Mouse (Mus musculus) frontal cortex, postnatal 36 days (tissue): ENCODE data around the gene Rpl23.
A peak's percentile ranks its signal among the peaks of the same experiment; 100 is the strongest.

ENCODE experiments used
- DNase-seq, 2 experiments: peaks; one replicate each; pipeline ENCODE4 v3.0.0; 2022; ENCODE audit warnings: low spot score in 2 of 2

The Rpl23 gene

DNA sequence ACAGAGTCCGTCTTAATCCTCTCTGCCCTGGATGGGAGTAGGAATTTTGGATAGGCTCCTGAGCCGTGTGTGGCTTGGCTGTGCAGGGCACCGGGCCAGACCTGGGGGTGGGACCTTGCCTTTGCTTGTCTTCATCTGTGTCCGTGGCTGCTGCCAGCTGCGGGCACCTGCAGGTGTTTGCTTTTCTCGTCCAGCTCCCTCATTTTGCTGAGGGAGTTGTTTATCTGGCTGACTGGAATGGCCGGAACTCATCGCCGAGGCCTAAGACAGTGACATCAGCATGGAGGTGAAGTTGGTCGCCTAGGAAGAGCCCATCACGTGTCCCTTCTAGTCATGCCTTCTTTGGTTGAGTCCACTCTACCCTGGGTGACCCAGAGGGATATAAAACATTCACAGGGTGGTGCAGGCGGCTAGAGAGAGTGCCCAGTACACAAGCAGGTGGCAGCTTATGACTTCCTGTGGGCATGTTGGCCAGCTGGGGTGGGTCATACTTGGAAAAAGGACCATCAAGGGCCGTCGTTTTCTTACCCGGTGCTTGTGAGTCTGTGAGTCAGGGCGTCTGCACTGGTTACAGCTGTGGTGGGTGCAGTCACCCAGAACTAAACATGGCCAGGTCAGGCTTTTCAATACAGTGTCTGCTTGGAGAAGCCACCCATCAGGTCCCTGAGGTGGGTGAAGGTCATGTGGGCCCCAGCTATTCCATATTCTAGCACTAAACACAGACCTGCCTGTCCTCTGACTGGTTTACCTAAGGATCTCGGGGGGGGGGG, 31.7 kb upstream of the Rpl23 start:
- no peak for DNase-seq

DNA sequence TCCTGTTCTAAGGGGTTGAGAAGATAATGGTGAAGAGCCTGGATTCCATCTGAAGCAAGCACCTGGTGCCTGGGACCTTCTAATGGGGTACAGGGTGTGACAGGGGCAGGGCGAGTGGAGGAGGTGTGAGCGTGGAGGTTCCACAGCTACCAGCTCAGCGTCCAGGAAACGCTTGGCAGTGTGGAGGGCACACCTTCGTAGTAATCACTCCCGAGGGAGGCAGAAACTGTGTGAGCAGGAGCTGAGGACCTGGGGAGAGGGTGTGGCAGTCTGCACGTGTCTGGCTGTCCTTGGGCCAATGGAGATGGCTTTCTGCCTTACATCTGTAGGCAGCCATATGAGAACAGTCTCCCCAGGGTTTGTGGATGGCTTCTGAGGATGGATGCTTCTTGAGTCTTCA, 30.8 kb upstream of the Rpl23 start:
- no peak for DNase-seq

DNA sequence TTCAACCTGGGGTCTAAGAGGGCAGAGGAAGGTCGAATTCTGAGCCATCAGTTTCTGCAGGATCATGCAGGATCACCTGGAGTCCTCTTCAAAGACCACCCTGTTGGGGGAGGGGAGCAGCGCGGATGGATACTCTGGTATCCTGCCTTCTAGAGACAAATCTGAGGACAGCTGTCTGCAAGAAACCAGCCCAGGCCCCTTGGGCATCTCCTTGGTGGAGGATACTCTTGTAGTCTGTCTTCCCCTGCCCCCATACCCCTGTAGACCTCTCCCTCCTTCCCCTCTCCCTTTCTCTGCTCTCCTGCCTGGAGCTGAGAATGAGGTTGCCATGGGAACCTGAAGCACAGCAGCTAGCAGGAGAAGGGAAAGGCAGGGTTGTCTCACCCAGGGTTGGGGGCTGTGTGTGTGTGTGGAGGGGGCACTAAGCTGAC, 30.3 kb upstream of the Rpl23 start:
- no peak for DNase-seq

- no peak for DNase-seq
These were observed 29.5 kb upstream of the Rpl23 start for GRCm38 (mm10) chr11:97811569-97812362.

- DNase-seq: no peak
These were observed 28.7 kb upstream of the Rpl23 start for GRCm38 (mm10) chr11:97810970-97811369.

DNA sequence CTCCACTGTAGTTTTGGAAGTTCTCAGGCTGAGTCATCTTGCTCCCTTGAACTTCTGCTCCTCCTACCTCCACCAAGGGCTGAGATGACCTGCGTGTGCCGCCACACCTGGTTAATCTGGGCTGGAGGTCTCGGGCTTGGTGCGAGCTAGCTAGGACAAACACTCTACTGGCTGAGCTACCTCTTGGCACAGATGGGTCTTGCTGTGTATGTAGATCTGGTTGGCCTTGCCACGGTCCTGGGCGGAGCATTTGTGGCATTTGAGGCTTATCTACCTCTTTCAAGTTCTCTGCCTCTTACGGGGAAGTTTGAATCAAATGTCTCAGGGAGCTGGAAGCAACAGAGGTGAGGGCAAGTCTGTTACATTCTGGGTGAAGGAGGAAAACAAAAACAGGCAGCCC, 28.1 kb upstream of the Rpl23 start:
- DNase-seq: no peak

DNA sequence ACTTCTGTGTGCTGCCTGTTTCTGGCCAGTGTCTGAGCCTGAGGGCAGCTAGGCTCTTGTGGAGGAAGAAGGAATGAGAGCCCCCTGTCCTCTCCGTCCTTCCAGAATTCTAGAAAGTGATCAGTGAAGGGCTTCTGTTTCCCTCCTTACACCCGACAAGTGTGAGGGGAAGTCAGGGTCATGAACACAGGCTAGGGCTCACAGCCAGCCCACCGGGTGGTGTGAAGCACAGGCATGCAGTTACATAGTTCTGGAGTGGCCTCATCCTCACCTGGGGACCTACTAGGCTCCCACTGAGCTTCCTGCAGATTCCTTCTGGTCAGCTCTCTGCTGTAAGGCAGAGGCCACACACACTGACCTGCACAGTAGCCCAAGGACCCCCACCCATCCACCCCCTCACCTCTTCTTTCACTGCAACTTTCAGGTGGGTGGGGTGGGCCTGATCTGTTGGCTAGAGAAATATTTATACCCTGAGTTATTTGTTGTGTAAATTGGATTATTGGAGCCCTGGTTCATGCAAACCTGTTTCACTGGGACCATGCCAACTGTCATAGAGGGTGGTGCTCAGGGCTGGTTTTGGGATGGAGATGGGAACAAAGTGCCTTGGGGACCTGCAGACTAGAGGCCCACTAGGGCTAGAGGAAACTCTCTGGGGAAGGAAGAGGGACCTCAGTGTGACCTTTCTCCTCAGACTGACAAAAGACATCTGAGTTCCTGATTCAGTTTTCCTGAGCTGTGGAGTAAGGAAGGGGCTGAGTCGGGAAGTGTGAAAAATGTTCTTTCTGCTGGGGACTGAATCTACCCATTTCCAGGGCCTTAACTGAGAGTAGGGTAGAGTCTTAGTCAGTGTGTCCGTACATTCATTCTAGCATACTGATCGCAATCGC, 27.2 kb upstream of the Rpl23 start:
- DNase-seq: no peak

- no peak for DNase-seq
These were observed 26.5 kb upstream of the Rpl23 start for GRCm38 (mm10) chr11:97808621-97809234.

DNA sequence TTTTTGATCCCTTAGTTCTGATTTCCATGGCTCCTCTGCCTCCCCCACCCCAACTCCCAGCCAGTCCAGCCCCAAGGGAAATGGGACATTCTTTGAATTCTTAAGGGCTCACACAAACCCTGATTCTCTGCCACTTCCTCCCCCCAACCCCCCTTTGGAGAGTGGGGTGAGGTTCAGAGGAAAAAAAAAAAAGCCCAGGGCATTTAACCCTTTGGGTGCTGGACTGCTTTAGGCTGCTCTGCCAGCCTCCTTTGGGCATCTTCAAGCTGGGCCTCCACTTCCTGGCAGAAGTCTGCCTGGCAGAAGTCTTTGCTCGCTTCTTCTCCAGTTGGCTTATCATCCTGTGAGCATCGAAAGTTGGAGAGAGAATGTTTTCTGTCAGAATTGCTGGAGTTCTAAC, 25.9 kb upstream of the Rpl23 start:
- DNase-seq: peak in 1 of 2 experiments; percentile 4

DNA sequence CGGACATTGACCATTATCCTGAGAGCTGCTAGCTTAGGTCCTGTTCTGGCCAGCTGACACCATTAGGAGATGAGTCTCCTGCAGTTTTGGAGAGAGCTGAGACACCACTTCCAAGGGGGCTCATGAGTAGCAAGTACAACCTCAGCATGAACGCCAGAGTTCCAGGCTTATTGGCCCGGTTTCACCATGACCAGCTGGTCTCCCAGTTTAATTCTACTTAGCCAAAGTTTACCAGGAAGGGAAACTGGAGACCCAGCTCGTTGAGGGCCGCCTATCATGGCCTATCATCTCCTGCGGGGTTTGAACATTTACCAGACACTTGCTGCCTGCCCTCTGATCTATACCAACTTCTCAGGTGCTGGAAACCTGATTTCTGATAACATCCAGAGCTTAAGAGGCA, 25.4 kb upstream of the Rpl23 start:
- no peak for DNase-seq

DNA sequence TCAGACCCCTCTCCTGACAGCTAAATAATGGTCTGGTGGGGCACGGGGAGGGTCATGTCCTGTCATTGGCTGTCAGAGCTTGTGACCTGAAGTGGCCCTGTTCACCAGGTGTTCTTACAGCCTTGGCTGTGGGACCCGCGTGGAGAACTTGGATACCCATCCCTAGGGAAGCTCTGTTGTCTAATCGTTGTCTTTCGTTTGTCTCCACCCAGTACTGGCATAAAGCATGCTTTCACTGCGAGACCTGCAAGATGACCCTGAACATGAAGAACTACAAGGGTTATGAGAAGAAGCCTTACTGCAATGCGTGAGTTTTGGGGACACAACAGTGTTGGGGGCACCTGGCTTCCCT, 24.4 kb upstream of the Rpl23 start:
- no peak for DNase-seq

DNA sequence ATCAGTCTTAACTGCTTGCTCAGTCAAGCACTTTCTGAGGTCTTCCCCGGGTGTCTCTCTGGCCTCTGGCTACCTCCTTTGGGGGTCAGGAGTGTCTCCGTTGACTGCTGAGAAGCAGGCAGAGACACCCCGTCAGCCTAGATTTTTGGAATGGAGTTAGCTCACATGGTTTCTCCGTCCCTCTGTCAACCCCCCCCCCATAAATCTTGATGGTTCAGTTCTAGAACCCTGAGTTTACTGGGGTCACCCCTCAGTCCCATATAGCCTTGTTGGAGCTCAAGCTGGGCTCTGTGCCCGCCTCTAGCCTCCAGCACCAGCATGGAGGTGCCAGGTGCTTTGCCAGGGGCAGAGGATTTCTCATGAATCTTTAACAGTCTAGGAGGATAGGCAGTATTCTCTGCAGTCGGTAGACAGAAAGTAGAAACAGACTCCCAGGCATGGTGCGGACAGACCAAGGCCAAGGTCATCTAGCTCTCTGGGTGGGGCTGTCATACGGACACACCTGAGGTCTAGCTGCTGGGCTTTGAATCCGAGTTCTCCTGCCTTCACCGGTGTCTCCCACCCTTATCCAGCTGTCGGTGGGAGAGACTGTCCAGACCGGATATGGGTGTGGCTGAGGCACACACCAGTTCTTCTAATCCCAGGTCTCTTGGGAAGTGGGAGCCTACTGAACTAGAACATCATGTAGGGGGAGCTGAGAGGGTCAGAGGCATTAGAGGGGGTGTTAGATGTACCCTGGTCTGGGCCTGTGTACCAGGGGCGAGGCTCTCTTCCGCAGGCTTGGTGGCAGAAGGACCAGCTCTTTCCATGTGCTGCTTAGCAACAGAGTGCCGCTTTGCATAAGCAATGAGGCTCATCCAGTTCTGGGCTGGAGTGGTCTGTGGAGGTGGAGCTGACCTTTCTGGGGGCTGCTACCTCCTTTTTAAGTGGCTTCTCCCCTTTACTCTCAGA, 23.7 kb upstream of the Rpl23 start:
- DNase-seq: no peak

DNA sequence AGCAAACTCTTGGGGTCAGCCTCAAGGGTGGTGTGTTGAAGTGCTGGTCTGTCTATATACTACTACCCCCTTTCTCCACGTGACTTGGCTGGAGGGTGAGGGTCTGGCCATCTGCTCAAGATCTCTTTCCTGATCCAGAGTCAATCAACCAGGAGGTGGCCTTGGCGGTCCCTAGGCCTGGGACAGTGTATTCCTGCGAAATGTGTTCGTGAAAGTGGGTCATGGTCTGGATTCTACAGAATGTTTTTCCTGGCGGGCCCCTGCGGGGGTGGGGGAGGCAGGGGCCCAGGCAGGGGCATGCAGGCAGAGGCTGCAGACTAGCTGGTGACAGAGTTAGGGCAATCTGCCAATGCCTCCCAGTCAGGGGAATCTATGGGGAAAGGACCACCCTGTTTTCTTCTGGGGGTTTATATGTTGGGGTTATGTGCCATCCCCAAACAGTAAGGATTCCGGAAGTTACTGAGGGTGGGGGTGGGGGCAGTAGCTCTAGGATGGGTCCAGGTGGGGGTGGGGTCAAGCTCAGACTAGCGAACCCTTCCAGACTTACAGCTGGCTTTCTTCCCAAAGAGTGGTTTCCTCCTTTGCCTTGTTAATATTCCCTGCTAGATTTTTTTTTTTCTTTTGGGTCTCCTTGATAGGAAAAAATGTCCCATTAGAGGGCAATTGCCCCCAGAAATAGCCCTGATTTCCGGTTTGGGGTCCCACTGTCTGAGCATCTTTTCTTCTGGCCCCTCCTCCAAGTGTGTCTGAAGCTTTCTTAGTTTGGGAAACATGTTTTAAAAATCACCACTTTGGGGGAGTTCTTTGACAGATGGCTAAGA, 22.8 kb upstream of the Rpl23 start:
- DNase-seq: no peak

- DNase-seq: no peak
These were observed 21.6 kb upstream of the Rpl23 start for GRCm38 (mm10) chr11:97803847-97804246.

- DNase-seq: no peak
These were observed 20.3 kb upstream of the Rpl23 start for GRCm38 (mm10) chr11:97802495-97802894.

DNA sequence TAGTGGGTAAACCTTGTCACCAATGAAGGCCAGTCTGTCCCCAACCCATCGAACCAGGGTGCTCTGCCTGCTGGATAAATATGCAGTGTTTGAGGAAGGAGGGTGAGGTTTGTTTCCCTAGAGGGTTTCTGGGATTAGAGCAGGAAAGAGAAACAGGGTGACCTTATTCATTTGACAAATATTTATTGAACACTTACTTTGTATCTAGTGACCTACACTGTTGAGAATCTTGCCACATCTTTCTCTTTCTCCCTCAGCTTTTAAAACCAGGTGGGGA, 19.9 kb upstream of the Rpl23 start:
- no peak for DNase-seq

DNA sequence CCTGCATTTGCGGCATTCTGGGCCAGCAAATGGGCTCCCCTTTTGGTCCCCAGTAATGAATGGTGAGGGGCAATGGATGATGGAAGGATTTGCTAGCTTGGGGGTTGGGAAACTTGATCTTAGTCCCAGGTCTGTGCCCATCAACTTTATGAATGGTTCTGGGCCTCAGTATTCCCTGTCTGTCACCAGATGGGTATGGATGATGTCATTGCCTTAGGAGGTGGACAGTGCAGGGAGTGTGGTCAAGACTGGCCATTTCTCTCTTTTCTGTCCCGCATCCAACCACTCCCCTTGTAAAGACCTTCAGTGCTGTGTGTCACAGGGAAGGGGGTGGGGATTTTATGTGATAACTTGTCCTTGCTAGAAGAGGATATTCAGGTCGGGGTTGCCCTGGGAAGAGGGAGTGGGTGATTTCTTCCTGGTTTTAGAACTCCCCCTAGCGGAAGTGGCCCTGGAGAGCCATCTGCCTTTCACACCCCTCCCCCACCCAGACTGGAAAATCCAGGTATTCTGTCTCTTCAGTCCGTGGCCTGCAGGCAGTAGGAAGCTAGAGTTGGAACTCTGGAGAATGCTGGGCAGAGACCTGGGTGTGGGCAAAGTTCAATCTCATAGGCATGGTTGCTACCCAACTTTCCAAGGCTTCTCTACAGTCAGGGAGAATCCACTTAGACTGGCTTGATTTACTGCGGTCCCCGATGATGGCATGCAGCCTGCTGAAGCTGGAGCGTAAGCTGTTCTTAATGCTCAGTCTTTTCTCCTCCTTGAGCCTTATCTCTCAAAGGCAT, 19.4 kb upstream of the Rpl23 start:
- DNase-seq: peak in 1 of 2 experiments; percentile 61

DNA sequence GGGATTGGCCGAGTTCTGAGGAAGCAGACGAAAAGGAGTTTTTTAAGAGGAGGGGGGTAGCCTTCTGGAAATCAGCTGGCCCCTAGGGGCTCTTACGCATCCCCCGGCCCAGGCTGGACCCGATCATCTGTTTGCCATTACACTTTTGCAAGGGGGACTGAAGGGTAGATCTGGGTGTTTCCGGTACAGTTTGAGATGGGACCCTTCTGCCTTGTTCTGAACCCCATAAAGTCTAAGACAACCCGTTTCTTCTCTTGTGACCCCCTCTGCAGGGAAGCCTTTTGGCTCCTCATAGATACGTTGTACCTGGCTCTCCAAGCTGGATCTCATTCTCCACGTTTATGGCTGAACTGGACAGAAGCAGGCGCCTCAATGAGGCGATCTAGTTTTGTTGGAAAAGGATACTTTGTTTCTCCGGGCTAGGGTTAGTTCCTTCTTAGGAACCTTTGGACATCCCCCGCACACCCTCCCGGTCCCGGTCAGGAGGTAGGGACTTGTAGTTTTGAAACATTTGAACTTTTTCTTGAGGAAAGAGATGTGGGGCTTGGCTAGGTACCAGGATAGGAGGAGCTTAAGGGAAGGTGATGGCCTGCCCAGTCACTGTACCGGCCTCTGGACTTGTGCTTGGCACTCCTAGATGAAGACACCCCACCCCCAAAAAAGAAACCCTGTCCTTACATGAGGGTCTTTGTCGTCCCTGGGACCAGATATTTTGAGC, 18.6 kb upstream of the Rpl23 start:
- DNase-seq: no peak
